Mouse (Mus musculus) ES-CJ7 (cell line): ENCODE results near the gene Ptrh2.

Source experiments
- DNase-seq: peaks from one replicate; pipeline ENCODE4 v3.0.0; 2011; ENCODE audit warnings: low read depth, low spot score

The Ptrh2 gene

GRCm38 (mm10) chr11:86683395-86684125 is at the start of gene Ptrh2, which contains the start of gene Vmp1:
TSS of gene Ptrh2 (plus strand) at chr11:86683985.
TSS of gene Vmp1 (minus strand) at chr11:86683836.
- DNase-seq = peak; percentile 97

GRCm38 (mm10) chr11:86634396-86634795 is 49.4 kb upstream of the Ptrh2 start:
- DNase-seq = no peak

GRCm38 (mm10) chr11:86637697-86638096 is 46.1 kb upstream of the Ptrh2 start:
- peak; percentile 16 for DNase-seq

GRCm38 (mm10) chr11:86641714-86642113 is 42.1 kb upstream of the Ptrh2 start:
- DNase-seq = no peak

GRCm38 (mm10) chr11:86644553-86644952 is 39.2 kb upstream of the Ptrh2 start:
- DNase-seq = no peak

- peak; percentile 31 for DNase-seq
These were observed 37.5 kb upstream of the Ptrh2 start for GRCm38 (mm10) chr11:86646136-86646834.

GRCm38 (mm10) chr11:86646885-86647459 is 36.8 kb upstream of the Ptrh2 start:
- no peak for DNase-seq

GRCm38 (mm10) chr11:86647706-86648447 is 35.9 kb upstream of the Ptrh2 start:
- DNase-seq = no peak

- DNase-seq = no peak
These were observed 34.2 kb upstream of the Ptrh2 start for GRCm38 (mm10) chr11:86649542-86649941.

GRCm38 (mm10) chr11:86650676-86651075 is 33.1 kb upstream of the Ptrh2 start:
- DNase-seq = no peak

GRCm38 (mm10) chr11:86652578-86652979 is 31.2 kb upstream of the Ptrh2 start:
- no peak for DNase-seq

- DNase-seq = peak; percentile 43
These were observed 30.3 kb upstream of the Ptrh2 start for GRCm38 (mm10) chr11:86653446-86653845.

GRCm38 (mm10) chr11:86654096-86654495 is 29.7 kb upstream of the Ptrh2 start:
- no peak for DNase-seq

GRCm38 (mm10) chr11:86655671-86656070 is 28.1 kb upstream of the Ptrh2 start:
- peak; percentile 34 for DNase-seq

- no peak for DNase-seq
These were observed 26.8 kb upstream of the Ptrh2 start for GRCm38 (mm10) chr11:86656849-86657567.

- DNase-seq = no peak
These were observed 25.9 kb upstream of the Ptrh2 start for GRCm38 (mm10) chr11:86657863-86658262.

- DNase-seq = no peak
These were observed 20.5 kb upstream of the Ptrh2 start for GRCm38 (mm10) chr11:86662986-86663895.

- no peak for DNase-seq
These were observed 19.8 kb upstream of the Ptrh2 start for GRCm38 (mm10) chr11:86663977-86664376.

- DNase-seq = no peak
These were observed 19.4 kb upstream of the Ptrh2 start for GRCm38 (mm10) chr11:86664406-86664805.

GRCm38 (mm10) chr11:86667553-86667952 is 16.2 kb upstream of the Ptrh2 start:
- DNase-seq = no peak
